22 mouse cellular contexts compared by ENCODE assay signal in the genomic region with DNA sequence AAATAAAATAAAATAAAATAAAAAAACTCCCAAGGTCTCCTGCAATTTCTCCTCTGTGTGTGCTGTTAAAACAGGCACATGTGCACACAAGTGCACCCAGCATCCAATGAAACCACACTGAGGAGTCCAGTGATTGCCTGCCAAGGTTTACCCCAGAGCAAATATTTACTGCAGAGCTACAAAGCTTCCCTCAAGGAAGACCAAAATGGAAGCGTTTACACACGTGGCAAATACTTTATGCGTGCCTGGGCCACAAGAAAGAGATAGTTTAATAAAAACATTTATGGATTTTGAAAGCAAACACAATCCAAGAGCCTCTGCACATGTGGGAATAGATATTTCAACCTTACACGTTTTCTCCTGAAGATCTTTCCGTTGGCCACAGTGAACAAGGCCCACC.
A peak's percentile ranks its signal among the peaks of the same experiment; 100 is the strongest.
DNase-seq lines count a peak whose midpoint lies in the region; ATAC-seq and TF ChIP-seq lines count a peak whose summit lies in the region.
"Had no signal": no experiment of that assay in that cellular context is flagged by ENCODE, and none has a peak within 500 bp of the region (broad histone marks: within the 10 kb centered on the region; RNA-seq: fewer than 3 reads in every experiment).

No protein-coding gene starts in this region.

- H3K4me1 ChIP-seq in lung, embryonic 14.5 days (ENCODE audit: insufficient read depth) = peaks cover 21% of the 10 kb centered on the region
- peaks cover 3% of the 10 kb centered on the region; the same call in 1 of the 2 replicates for H3K4me1 ChIP-seq in lung, postnatal 0 days (ENCODE audit: insufficient read depth, low read depth, low read length)
- H3K4me1 ChIP-seq in embryonic facial prominence, embryonic 11.5 days (ENCODE audit: control insufficient read depth, insufficient read depth, low read length) = peaks cover 5% of the 10 kb centered on the region
- peaks cover 21% of the 10 kb centered on the region for H3K4me1 ChIP-seq in intestine, embryonic 15.5 days (replicated peaks)
- H3K4me1 ChIP-seq in stomach, embryonic 14.5 days (ENCODE audit: control insufficient read depth, insufficient read depth, low read length) = peaks cover 31% of the 10 kb centered on the region

- H3K9me3 ChIP-seq in lung, embryonic 14.5 days (ENCODE audit: low read depth, low read length) = no peaks in the 10 kb centered on the region
- H3K9me3 ChIP-seq in lung, postnatal 0 days (ENCODE audit: low read length) = no peaks in the 10 kb centered on the region
- no peaks in the 10 kb centered on the region for H3K9me3 ChIP-seq in embryonic facial prominence, embryonic 11.5 days (replicated peaks; ENCODE audit: control insufficient read depth, low read length)
- H3K9me3 ChIP-seq in intestine, embryonic 15.5 days = no peaks in the 10 kb centered on the region
- H3K9me3 ChIP-seq in stomach, embryonic 14.5 days (ENCODE audit: control insufficient read depth, low read depth, low read length) = no peaks in the 10 kb centered on the region
- H3K9me3 ChIP-seq: hindbrain, embryonic 15.5 days; liver, embryonic 13.5 days; midbrain, embryonic 12.5 days had no signal

- TF ChIP-seq EP300 in lung, postnatal 0 days (IDR thresholded peaks at IDR 0.05) = no peak

- H3K4me3 ChIP-seq in lung, embryonic 14.5 days (ENCODE audit: low read depth, low read length) = no peak overlapping the region
- H3K4me3 ChIP-seq in lung, postnatal 0 days (ENCODE audit: low read depth, low read length) = no peak overlapping the region
- H3K4me3 ChIP-seq in embryonic facial prominence, embryonic 11.5 days (ENCODE audit: low read depth, low read length) = no peak overlapping the region
- no peak overlapping the region for H3K4me3 ChIP-seq in intestine, embryonic 15.5 days (replicated peaks)
- no peak overlapping the region for H3K4me3 ChIP-seq in stomach, embryonic 14.5 days (ENCODE audit: low read depth, low read length)
- H3K4me3 ChIP-seq: hindbrain, embryonic 15.5 days; liver, embryonic 13.5 days; midbrain, embryonic 12.5 days; myocyte had no signal

- peak overlapping the region; percentile 61; the same call in 1 of the 2 replicates for H3K27ac ChIP-seq in lung, embryonic 14.5 days (ENCODE audit: low read depth)
- no peak overlapping the region for H3K27ac ChIP-seq in lung, postnatal 0 days (ENCODE audit: low read length)
- peak overlapping the region; percentile 38 for H3K27ac ChIP-seq in embryonic facial prominence, embryonic 11.5 days (replicated peaks; ENCODE audit: low read depth, low read length)
- peak overlapping the region; percentile 13 for H3K27ac ChIP-seq in intestine, embryonic 15.5 days
- peak overlapping the region; percentile 93; the same call in 1 of the 2 replicates for H3K27ac ChIP-seq in stomach, embryonic 14.5 days (ENCODE audit: low read length)
- H3K27ac ChIP-seq: hindbrain, embryonic 15.5 days; liver, embryonic 13.5 days; midbrain, embryonic 12.5 days had no signal

- H3K27me3 ChIP-seq in lung, embryonic 14.5 days (ENCODE audit: insufficient read depth, low read length) = no peaks in the 10 kb centered on the region
- 0 out of 2 replicates have a peak, but pooled peaks cover 3% of the 10 kb centered on the region for H3K27me3 ChIP-seq in lung, postnatal 0 days (replicated peaks; ENCODE audit: insufficient read depth, low read length)
- no peaks in the 10 kb centered on the region for H3K27me3 ChIP-seq in embryonic facial prominence, embryonic 11.5 days (ENCODE audit: control insufficient read depth, insufficient read depth, low read length)
- H3K27me3 ChIP-seq in intestine, embryonic 15.5 days (replicated peaks) = peaks cover 5% of the 10 kb centered on the region; the same call in 1 of the 2 replicates
- no peaks in the 10 kb centered on the region for H3K27me3 ChIP-seq in stomach, embryonic 14.5 days (ENCODE audit: control insufficient read depth, insufficient read depth, low read length)
- H3K27me3 ChIP-seq: Patski had no signal

- no peak for ATAC-seq in lung, embryonic 14.5 days (ENCODE audit: insufficient read depth)
- no peak for ATAC-seq in lung, postnatal 0 days
- ATAC-seq in embryonic facial prominence, embryonic 11.5 days (replicated peaks; ENCODE audit: insufficient number of reproducible peaks, low FRiP score, low TSS enrichment, low read depth) = no peak
- ATAC-seq in intestine, embryonic 15.5 days = no peak
- ATAC-seq in stomach, embryonic 14.5 days (ENCODE audit: insufficient number of reproducible peaks, insufficient read depth, low FRiP score, low read depth) = no peak
- ATAC-seq in activated CD4-positive, CD25-positive, alpha-beta regulatory T cell, adult 4 months = no peak
- ATAC-seq: forebrain, postnatal 0 days; Patski had no signal

- DNase-seq in lung, embryonic 14.5 days = peak; percentile 56
- DNase-seq in lung, postnatal 0 days (ENCODE audit: low spot score) = no peak
- DNase-seq in embryonic facial prominence, embryonic 11.5 days (ENCODE audit: low spot score) = no peak
- DNase-seq in thymus, postnatal 25 days = no peak
- no peak for DNase-seq in spleen, adult 12 weeks (ENCODE audit: low spot score)
- DNase-seq: adrenal gland, postnatal 25 days; cerebellum, adult 2 months; forebrain, postnatal 0 days; heart, adult 18-20 months; heart, postnatal 14 days; kidney, adult 8-10 months; kidney, postnatal 4 days; liver, embryonic 13.5 days; lung, postnatal 4 days; right cerebral cortex, postnatal 4 days had no signal

- no peak for TF ChIP-seq CTCF in lung, embryonic 14.5 days (IDR thresholded peaks at IDR 0.05; ENCODE audit: low read depth)
- TF ChIP-seq CTCF in lung, postnatal 0 days (IDR thresholded peaks at IDR 0.05) = no peak

- no peak overlapping the region for H3K4me2 ChIP-seq in lung, embryonic 14.5 days
- H3K4me2 ChIP-seq in lung, postnatal 0 days (replicated peaks; ENCODE audit: low read depth, low read length) = no peak overlapping the region
- no peak overlapping the region for H3K4me2 ChIP-seq in embryonic facial prominence, embryonic 11.5 days (ENCODE audit: low read depth, low read length)
- no peak overlapping the region for H3K4me2 ChIP-seq in intestine, embryonic 15.5 days (replicated peaks)
- no peak overlapping the region for H3K4me2 ChIP-seq in stomach, embryonic 14.5 days (replicated peaks; ENCODE audit: low read depth, low read length)
- H3K4me2 ChIP-seq: hindbrain, embryonic 15.5 days; liver, embryonic 13.5 days; midbrain, embryonic 12.5 days had no signal

- 37% methylated on average over 5 of the region's 5 CpGs for WGBS in lung, embryonic 14.5 days
- WGBS in lung, postnatal 0 days = 45% methylated on average over 5 of the region's 5 CpGs
- 71% methylated on average over 5 of the region's 5 CpGs for WGBS in embryonic facial prominence, embryonic 11.5 days
- WGBS in intestine, embryonic 15.5 days = 37% methylated on average over 5 of the region's 5 CpGs
- 44% methylated on average over 5 of the region's 5 CpGs for WGBS in stomach, embryonic 14.5 days

- H3K36me3 ChIP-seq in lung, embryonic 14.5 days (ENCODE audit: insufficient read depth) = no peaks in the 10 kb centered on the region
- no peaks in the 10 kb centered on the region for H3K36me3 ChIP-seq in lung, postnatal 0 days (ENCODE audit: insufficient read depth, low read length)
- H3K36me3 ChIP-seq in embryonic facial prominence, embryonic 11.5 days (replicated peaks; ENCODE audit: control insufficient read depth, insufficient read depth, low read depth, low read length) = no peaks in the 10 kb centered on the region
- no peaks in the 10 kb centered on the region for H3K36me3 ChIP-seq in intestine, embryonic 15.5 days
- H3K36me3 ChIP-seq in stomach, embryonic 14.5 days (ENCODE audit: control insufficient read depth, insufficient read depth, low read length) = no peaks in the 10 kb centered on the region
- H3K36me3 ChIP-seq: hindbrain, embryonic 15.5 days; liver, embryonic 13.5 days; midbrain, embryonic 12.5 days had no signal

- no peak overlapping the region for H3K9ac ChIP-seq in lung, embryonic 14.5 days
- no peak overlapping the region for H3K9ac ChIP-seq in lung, postnatal 0 days (replicated peaks; ENCODE audit: low read depth)
- H3K9ac ChIP-seq in embryonic facial prominence, embryonic 11.5 days (replicated peaks; ENCODE audit: low read length) = no peak overlapping the region
- no peak overlapping the region for H3K9ac ChIP-seq in intestine, embryonic 15.5 days
- no peak overlapping the region for H3K9ac ChIP-seq in stomach, embryonic 14.5 days (replicated peaks; ENCODE audit: low read depth, low read length)
- H3K9ac ChIP-seq: forebrain, postnatal 0 days; hindbrain, embryonic 15.5 days; liver, embryonic 13.5 days; midbrain, embryonic 12.5 days had no signal
